Mouse (Mus musculus) large intestine, adult 2 months (tissue): ENCODE measurements around the gene Malrd1. TPM values are rescaled to one million over a fixed set of nuclear protein-coding genes. Genes with fewer than 3 reads are reported as not detected.

ENCODE experiments used
- DNase-seq: peaks from one replicate; pipeline ENCODE4 v3.0.0-alpha.2; 2012; ENCODE audit warnings: low read depth, low spot score
- WGBS: fragments of 180-500 bp; shearing (Covaris S2); methylation state at CpG from one replicate; pipeline ENCODE4 v1.1.7; 2018; 5-methylcytosine and 5-hydroxymethylcytosine counted together
- polyA plus RNA-seq: library from polyadenylated mRNA; depleted of rRNA; stranded (reverse); fragments of >200 nt; gene quantifications from 2 replicates; pipeline ENCODE4 v1.2.3, GENCODE M21; 2012

The Malrd1 gene
- polyA plus RNA-seq, 1 experiment = 14.3 TPM

- 54% methylated on average over 3 of the region's 3 CpGs for WGBS
- DNase-seq = no peak
Observed at GRCm38 (mm10) chr2:16248861-16249260, 722.6 kb downstream of the Malrd1 start.

GRCm38 (mm10) chr2:16252274-16252673, 726.0 kb downstream of the Malrd1 start:
- DNase-seq = no peak
- WGBS = 35% methylated on average over 1 of the region's 1 CpGs
